Mouse (Mus musculus): Measurements from ENCODE around the gene Plxna2. TPM values are rescaled to one million over a fixed set of nuclear protein-coding genes. Genes with fewer than 3 reads are reported as not detected.

Plxna2 gene
- total and polyA plus RNA-seq, 3 experiments, result under 0.01 to 0.03 TPM; not detected in 1

GRCm38 (mm10) chr1:194772053-194772452 lies 154.0 kb downstream of the Plxna2 start:
- no peaks in the 10 kb centered on the region for H3K36me3 ChIP-seq (ENCODE audit: control insufficient read depth in 1 of 2, insufficient read depth in 2 of 2, low read length in 2 of 2)
- no peaks in the 10 kb centered on the region for H3K4me1 ChIP-seq (ENCODE audit: control insufficient read depth in 1 of 2, insufficient read depth in 2 of 2, low read length in 2 of 2)
- H3K27me3 ChIP-seq (ENCODE audit: control insufficient read depth in 1 of 2, insufficient read depth in 2 of 2, low read length in 2 of 2), result no peaks in the 10 kb centered on the region; a peak in 4 of 4 replicates
- TF ChIP-seq TBP (IDR thresholded peaks at IDR 0.05; ENCODE audit: low read depth, low read length), result no peak
- TF ChIP-seq TCF12 (IDR thresholded peaks at IDR 0.05; ENCODE audit: low read depth, low read length), result no peak
- no peak for TF ChIP-seq CHD2 (IDR thresholded peaks at IDR 0.05; ENCODE audit: low read length)
- no peak for TF ChIP-seq ZC3H11A (IDR thresholded peaks at IDR 0.05; ENCODE audit: low read depth, low read length)
- no peak for TF ChIP-seq UBTF (IDR thresholded peaks at IDR 0.05; ENCODE audit: borderline replicate concordance, insufficient read depth, low read depth, low read length)
- TF ChIP-seq USF2 (IDR thresholded peaks at IDR 0.05; ENCODE audit: borderline replicate concordance in 1 of 2, insufficient read depth in 1 of 2, low read depth in 1 of 2, low read length in 2 of 2), result no peak
- TF ChIP-seq NELFE (IDR thresholded peaks at IDR 0.05; ENCODE audit: low read depth, low read length), result no peak
- no peak for TF ChIP-seq ELF1 (IDR thresholded peaks at IDR 0.05; ENCODE audit: low read depth, low read length)
- no peak for TF ChIP-seq POLR2AphosphoS2 (IDR thresholded peaks at IDR 0.05; ENCODE audit: low read length)
- no peak for TF ChIP-seq GABPA (IDR thresholded peaks at IDR 0.05; ENCODE audit: low read depth, low read length)
- TF ChIP-seq HCFC1 (IDR thresholded peaks at IDR 0.05; ENCODE audit: low read depth, low read length), result no peak
- no peak for TF ChIP-seq MAFK (IDR thresholded peaks at IDR 0.05; ENCODE audit: borderline replicate concordance, low read depth, low read length)
- no peak for TF ChIP-seq CTCF (IDR thresholded peaks at IDR 0.05 in 2 of 3, conservative IDR thresholded peaks at IDR 0.05 in 1 of 3; ENCODE audit: control insufficient read depth in 1 of 3, insufficient read depth in 1 of 3, low read depth in 2 of 3, low read length in 3 of 3, poor library complexity in 1 of 3, severe bottlenecking in 1 of 3)
- TF ChIP-seq BHLHE40 (IDR thresholded peaks at IDR 0.05; ENCODE audit: borderline replicate concordance, low read depth, low read length), result no peak
- no peak for TF ChIP-seq KAT2A (conservative IDR thresholded peaks at IDR 0.05; ENCODE audit: low read depth, low read length)
- no peak for TF ChIP-seq MEF2A (IDR thresholded peaks at IDR 0.05; ENCODE audit: extremely low read depth, insufficient replicate concordance, low read depth, low read length, poor library complexity, severe bottlenecking)
- TF ChIP-seq TAL1 (IDR thresholded peaks at IDR 0.05; ENCODE audit: low read length), result no peak
- no peak for TF ChIP-seq CHD1 (IDR thresholded peaks at IDR 0.05; ENCODE audit: low read depth, low read length)
- TF ChIP-seq ETS1 (IDR thresholded peaks at IDR 0.05; ENCODE audit: low read depth, low read length), result no peak
- TF ChIP-seq USF1 (IDR thresholded peaks at IDR 0.05; ENCODE audit: low read depth, low read length), result no peak
- H3K9ac ChIP-seq (ENCODE audit: control insufficient read depth, low read depth, low read length, poor library complexity, severe bottlenecking), result no peak overlapping the region
- H3K79me2 ChIP-seq (ENCODE audit: control insufficient read depth, insufficient read depth, low read length, poor library complexity), result no peaks in the 10 kb centered on the region
- no peak overlapping the region for H3K27ac ChIP-seq (ENCODE audit: control insufficient read depth, low read depth, low read length)
- no peak overlapping the region for H3K4me3 ChIP-seq (ENCODE audit: control insufficient read depth in 1 of 2, insufficient read depth in 1 of 2, low read depth in 2 of 2, low read length in 2 of 2)
- no peak for DNase-seq (ENCODE audit: low read depth, low spot score)
- H3K9me3 ChIP-seq (replicated peaks; ENCODE audit: insufficient read depth, low read length), result no peaks in the 10 kb centered on the region

DNA sequence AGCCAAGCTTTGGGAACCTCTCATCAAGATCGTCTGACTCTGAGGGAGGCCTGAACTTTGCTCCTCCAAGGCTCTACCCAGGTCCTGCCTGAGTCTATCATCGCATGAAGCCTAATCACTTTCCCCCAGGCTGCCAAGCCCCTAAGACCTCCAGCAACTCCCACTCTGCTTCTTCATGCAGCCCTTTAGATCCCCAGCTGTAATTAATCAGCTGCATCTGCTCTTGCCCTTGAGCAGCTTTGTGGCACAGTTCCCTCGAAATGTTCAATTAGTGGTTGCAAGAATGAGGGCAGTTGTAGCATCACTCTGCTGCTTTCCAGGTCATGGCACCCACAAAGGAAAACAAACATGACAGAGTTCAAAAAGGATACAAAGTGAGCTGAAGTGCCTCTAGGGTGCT lies 155.9 kb downstream of the Plxna2 start:
- Histone ChIP-seq H3K4me1 (ENCODE audit: control insufficient read depth in 1 of 2, insufficient read depth in 2 of 2, low read length in 2 of 2) (no peaks in the 10 kb centered on the region), H3K27me3 (ENCODE audit: control insufficient read depth in 1 of 2, insufficient read depth in 2 of 2, low read length in 2 of 2) (no peaks in the 10 kb centered on the region; a peak in 4 of 4 replicates), H3K79me2 (ENCODE audit: control insufficient read depth, insufficient read depth, low read length, poor library complexity) (no peaks in the 10 kb centered on the region), H3K4me3 (ENCODE audit: control insufficient read depth in 1 of 2, insufficient read depth in 1 of 2, low read depth in 2 of 2, low read length in 2 of 2) (no peak overlapping the region), H3K36me3 (ENCODE audit: control insufficient read depth in 1 of 2, insufficient read depth in 2 of 2, low read length in 2 of 2) (no peaks in the 10 kb centered on the region), H3K27ac (ENCODE audit: control insufficient read depth, low read depth, low read length) (no peak overlapping the region), H3K9me3 (replicated peaks; ENCODE audit: insufficient read depth, low read length) (no peaks in the 10 kb centered on the region), H3K9ac (ENCODE audit: control insufficient read depth, low read depth, low read length, poor library complexity, severe bottlenecking) (no peak overlapping the region)
- DNase-seq (ENCODE audit: low read depth, low spot score), result no peak
- no peak for TF ChIP-seq ETS1 (IDR thresholded peaks at IDR 0.05; ENCODE audit: low read depth, low read length)
- TF ChIP-seq ZNF384 (IDR thresholded peaks at IDR 0.05; ENCODE audit: low read depth, low read length), result no peak
- no peak for TF ChIP-seq UBTF (IDR thresholded peaks at IDR 0.05; ENCODE audit: borderline replicate concordance, insufficient read depth, low read depth, low read length)
- no peak for TF ChIP-seq NELFE (IDR thresholded peaks at IDR 0.05; ENCODE audit: low read depth, low read length)
- no peak for TF ChIP-seq RAD21 (IDR thresholded peaks at IDR 0.05; ENCODE audit: low read depth, low read length)

All from MEL (cell line).